11 mouse cellular contexts compared by ENCODE assay signal in genomic region chr14:79076560-79077300, GRCm38 (mm10).
DNase-seq lines count a peak whose midpoint lies in the region; ATAC-seq and TF ChIP-seq lines count a peak whose summit lies in the region.
"Had no signal": no experiment of that assay in that cellular context is flagged by ENCODE, and none has a peak within 500 bp of the region (broad histone marks: within the 10 kb centered on the region; RNA-seq: fewer than 3 reads in every experiment).

No protein-coding gene starts in this region.

- H3K4me3 ChIP-seq in kidney, postnatal 0 days (replicated peaks; ENCODE audit: low read depth, low read length), result no peak overlapping the region
- H3K4me3 ChIP-seq in stomach, embryonic 16.5 days (replicated peaks; ENCODE audit: low read length), result no peak overlapping the region
- H3K4me3 ChIP-seq: forebrain, embryonic 15.5 days; midbrain, embryonic 15.5 days had no signal

- H3K9ac ChIP-seq in kidney, postnatal 0 days (ENCODE audit: low read depth, low read length), result no peak overlapping the region
- no peak overlapping the region for H3K9ac ChIP-seq in stomach, embryonic 16.5 days (ENCODE audit: low read length)
- H3K9ac ChIP-seq: forebrain, embryonic 15.5 days; midbrain, embryonic 15.5 days had no signal

- no peaks in the 10 kb centered on the region for H3K4me1 ChIP-seq in kidney, postnatal 0 days (replicated peaks; ENCODE audit: insufficient read depth, low read length)
- no peaks in the 10 kb centered on the region for H3K4me1 ChIP-seq in stomach, embryonic 16.5 days (ENCODE audit: control insufficient read depth, insufficient read depth, low read length)
- H3K4me1 ChIP-seq: forebrain, embryonic 15.5 days; midbrain, embryonic 15.5 days had no signal

- H3K36me3 ChIP-seq in kidney, postnatal 0 days (ENCODE audit: insufficient read depth, low read length), result no peaks in the 10 kb centered on the region
- no peaks in the 10 kb centered on the region for H3K36me3 ChIP-seq in stomach, embryonic 16.5 days (ENCODE audit: control insufficient read depth, insufficient read depth, low read length)
- H3K36me3 ChIP-seq: forebrain, embryonic 15.5 days; midbrain, embryonic 15.5 days had no signal

- 0 out of 2 replicates have a peak, but pooled peaks have one; percentile 7 for ATAC-seq in kidney, postnatal 0 days (replicated peaks; ENCODE audit: low FRiP score, low read depth)
- peak; percentile 64; the same call in 1 of the 2 replicates for ATAC-seq in stomach, embryonic 16.5 days (ENCODE audit: insufficient read depth, low FRiP score)
- ATAC-seq: forebrain, embryonic 15.5 days; intestine, embryonic 16.5 days; midbrain, embryonic 15.5 days had no signal

- no peak overlapping the region for H3K4me2 ChIP-seq in kidney, postnatal 0 days (ENCODE audit: low read length)
- H3K4me2 ChIP-seq in stomach, embryonic 16.5 days (ENCODE audit: low read depth, low read length), result no peak overlapping the region
- H3K4me2 ChIP-seq: forebrain, embryonic 15.5 days; midbrain, embryonic 15.5 days had no signal

- no peaks in the 10 kb centered on the region for H3K9me3 ChIP-seq in kidney, postnatal 0 days (replicated peaks; ENCODE audit: low read length)
- H3K9me3 ChIP-seq in stomach, embryonic 16.5 days (replicated peaks; ENCODE audit: control insufficient read depth, low read length), result no peaks in the 10 kb centered on the region
- H3K9me3 ChIP-seq: forebrain, embryonic 15.5 days; midbrain, embryonic 15.5 days had no signal

- no peaks in the 10 kb centered on the region for H3K27me3 ChIP-seq in kidney, postnatal 0 days (ENCODE audit: insufficient read depth, low read length)
- no peaks in the 10 kb centered on the region for H3K27me3 ChIP-seq in stomach, embryonic 16.5 days (ENCODE audit: control insufficient read depth, insufficient read depth, low read length)
- H3K27me3 ChIP-seq: forebrain, embryonic 15.5 days; midbrain, embryonic 15.5 days had no signal

- peak; percentile 80 for DNase-seq in kidney, postnatal 0 days (ENCODE audit: low spot score)
- no peak for DNase-seq in kidney, adult 8-10 months
- DNase-seq in gastrocnemius, adult 18-20 months (ENCODE audit: low spot score), result peak; percentile 67
- peak; percentile 33 for DNase-seq in hindlimb bud, embryonic 11.5 days (ENCODE audit: extremely low spot score, low read depth, low spot score)
- DNase-seq in thymus, postnatal 4 days, result no peak
- DNase-seq in cerebellum, postnatal 10 days, result no peak
- DNase-seq: thymus, postnatal 14 days had no signal

- peak overlapping the region; percentile 42; the same call in 1 of the 2 replicates for H3K27ac ChIP-seq in kidney, postnatal 0 days
- H3K27ac ChIP-seq in stomach, embryonic 16.5 days (ENCODE audit: low read length), result peak overlapping the region; percentile 51
- H3K27ac ChIP-seq: forebrain, embryonic 15.5 days; midbrain, embryonic 15.5 days had no signal

- TF ChIP-seq CTCF in kidney, postnatal 0 days (IDR thresholded peaks at IDR 0.05; ENCODE audit: low read depth), result no peak

- 50% methylated on average over 9 of the region's 9 CpGs for WGBS in kidney, postnatal 0 days
- 40% methylated on average over 9 of the region's 9 CpGs for WGBS in stomach, embryonic 16.5 days

Comparison
In these comparisons a context has a peak if more than half of its experiments do, and no peak if none do; other contexts are left out.
1. DNase-seq: peak in kidney, postnatal 0 days (single experiment), gastrocnemius, adult 18-20 months (single experiment) and hindlimb bud, embryonic 11.5 days (single experiment); none in kidney, adult 8-10 months (0 of 2), thymus, postnatal 4 days (single experiment) and cerebellum, postnatal 10 days (0 of 2).